Mouse (Mus musculus): Measurements from ENCODE around the gene Gripap1. TPM values are rescaled to one million over a fixed set of nuclear protein-coding genes. Genes with fewer than 3 reads are reported as not detected.
"Not testable (repeated sequence)": the region's sequence is repeated elsewhere in the genome, so short reads cannot be mapped to it uniquely, and the experiment has no call there.

Gene Gripap1
- polyA plus RNA-seq (2014; fragmentation: Nextera tagmentation; extraction: Ambion mirVana) = 35.7 and 41.8 TPM in 2 replicates

GRCm38 (mm10) chrX:7789542-7790136 is at the start of gene Gripap1:
Gene Gripap1, plus strand, starts transcription at chrX:7789765.
- H3K4me1 ChIP-seq (ENCODE audit: control insufficient read depth, insufficient read depth, low read length) = no peaks in the 10 kb centered on the region
- H3K9me3 ChIP-seq (ENCODE audit: control insufficient read depth, low read depth, low read length) = no peaks in the 10 kb centered on the region
- H3K4me2 ChIP-seq (replicated peaks; ENCODE audit: low read depth, low read length) = peak within 1 kb of the TSS; percentile 59
- no peak within 1 kb of the TSS for H3K27ac ChIP-seq (ENCODE audit: low read length)
- peak within 1 kb of the TSS; percentile 52 for H3K4me3 ChIP-seq (ENCODE audit: low read depth, low read length)
- H3K9ac ChIP-seq (replicated peaks; ENCODE audit: low read depth, low read length) = peak within 1 kb of the TSS; percentile 46; the same call in 1 of the 2 replicates
- H3K36me3 ChIP-seq (ENCODE audit: control insufficient read depth, insufficient read depth, low read length) = no peaks in the 10 kb centered on the region; the same call in 1 of the 2 replicates
- 16% methylated on average over 24 of the region's 24 CpGs for WGBS
- ATAC-seq (ENCODE audit: insufficient number of reproducible peaks, insufficient read depth, low FRiP score, low read depth) = peak; percentile 86; the same call in 1 of the 2 replicates
- no peaks in the 10 kb centered on the region for H3K27me3 ChIP-seq (ENCODE audit: control insufficient read depth, insufficient read depth, low read length)

- no peak overlapping the region for H3K9ac ChIP-seq (replicated peaks; ENCODE audit: low read depth, low read length)
- ATAC-seq (ENCODE audit: insufficient number of reproducible peaks, insufficient read depth, low FRiP score, low read depth) = 0 out of 2 replicates have a peak, but pooled peaks have one; percentile 26
Observed at GRCm38 (mm10) chrX:7740082-7740819, 49.3 kb upstream of the Gripap1 start.

GRCm38 (mm10) chrX:7741103-7741502 is 48.5 kb upstream of the Gripap1 start:
- no peaks in the 10 kb centered on the region for H3K27me3 ChIP-seq (ENCODE audit: control insufficient read depth, insufficient read depth, low read length)
- no peak overlapping the region for H3K9ac ChIP-seq (replicated peaks; ENCODE audit: low read depth, low read length)
- no peaks in the 10 kb centered on the region for H3K4me1 ChIP-seq (ENCODE audit: control insufficient read depth, insufficient read depth, low read length)
- ATAC-seq (ENCODE audit: insufficient number of reproducible peaks, insufficient read depth, low FRiP score, low read depth) = no peak
- H3K36me3 ChIP-seq (ENCODE audit: control insufficient read depth, insufficient read depth, low read length) = no peaks in the 10 kb centered on the region
- 65% methylated on average over 5 of the region's 5 CpGs for WGBS
- H3K27ac ChIP-seq (ENCODE audit: low read length) = peak overlapping the region; percentile 48; the same call in 1 of the 2 replicates
- H3K4me2 ChIP-seq (replicated peaks; ENCODE audit: low read depth, low read length) = 0 out of 2 replicates have a peak overlapping the region, but pooled peaks have one; percentile 10
- 0 out of 2 replicates have a peak overlapping the region, but pooled peaks have one; percentile 5 for H3K4me3 ChIP-seq (ENCODE audit: low read depth, low read length)
- H3K9me3 ChIP-seq (ENCODE audit: control insufficient read depth, low read depth, low read length) = no peaks in the 10 kb centered on the region

More at GRCm38 (mm10) chrX:7740082-7740819, 49.3 kb upstream of the Gripap1 start:
- Histone ChIP-seq H3K4me3 (ENCODE audit: low read depth, low read length) (peak overlapping the region; percentile 5; the same call in 1 of the 2 replicates), H3K4me1 (ENCODE audit: control insufficient read depth, insufficient read depth, low read length) (no peaks in the 10 kb centered on the region), H3K4me2 (replicated peaks; ENCODE audit: low read depth, low read length) (0 out of 2 replicates have a peak overlapping the region, but pooled peaks have one; percentile 18), H3K36me3 (ENCODE audit: control insufficient read depth, insufficient read depth, low read length) (no peaks in the 10 kb centered on the region), H3K27ac (ENCODE audit: low read length) (peak overlapping the region; percentile 48; the same call in 1 of the 2 replicates), H3K27me3 (ENCODE audit: control insufficient read depth, insufficient read depth, low read length) (no peaks in the 10 kb centered on the region), H3K9me3 (ENCODE audit: control insufficient read depth, low read depth, low read length) (no peaks in the 10 kb centered on the region)
- 49% methylated on average over 10 of the region's 10 CpGs for WGBS

- 51% methylated on average over 5 of the region's 5 CpGs for WGBS
- Histone ChIP-seq H3K4me2 (replicated peaks; ENCODE audit: low read depth, low read length) (no peak overlapping the region), H3K27me3 (ENCODE audit: control insufficient read depth, insufficient read depth, low read length) (no peaks in the 10 kb centered on the region), H3K27ac (ENCODE audit: low read length) (no peak overlapping the region), H3K9ac (replicated peaks; ENCODE audit: low read depth, low read length) (no peak overlapping the region), H3K9me3 (ENCODE audit: control insufficient read depth, low read depth, low read length) (no peaks in the 10 kb centered on the region), H3K4me3 (ENCODE audit: low read depth, low read length) (no peak overlapping the region), H3K36me3 (ENCODE audit: control insufficient read depth, insufficient read depth, low read length) (no peaks in the 10 kb centered on the region), H3K4me1 (ENCODE audit: control insufficient read depth, insufficient read depth, low read length) (no peaks in the 10 kb centered on the region)
- ATAC-seq (ENCODE audit: insufficient number of reproducible peaks, insufficient read depth, low FRiP score, low read depth) = no peak
Observed at GRCm38 (mm10) chrX:7743470-7743869, 46.1 kb upstream of the Gripap1 start.

- no peaks in the 10 kb centered on the region for H3K4me1 ChIP-seq (ENCODE audit: control insufficient read depth, insufficient read depth, low read length)
- no peaks in the 10 kb centered on the region for H3K9me3 ChIP-seq (ENCODE audit: control insufficient read depth, low read depth, low read length)
- no peak overlapping the region for H3K9ac ChIP-seq (replicated peaks; ENCODE audit: low read depth, low read length)
- no peak overlapping the region for H3K4me3 ChIP-seq (ENCODE audit: low read depth, low read length)
- no peaks in the 10 kb centered on the region for H3K36me3 ChIP-seq (ENCODE audit: control insufficient read depth, insufficient read depth, low read length)
- no peak overlapping the region for H3K27ac ChIP-seq (ENCODE audit: low read length)
- no peaks in the 10 kb centered on the region for H3K27me3 ChIP-seq (ENCODE audit: control insufficient read depth, insufficient read depth, low read length)
- 29% methylated on average over 1 of the region's 1 CpGs for WGBS
- no peak for ATAC-seq (ENCODE audit: insufficient number of reproducible peaks, insufficient read depth, low FRiP score, low read depth)
- no peak overlapping the region for H3K4me2 ChIP-seq (replicated peaks; ENCODE audit: low read depth, low read length)
Observed at GRCm38 (mm10) chrX:7744940-7745339, 44.6 kb upstream of the Gripap1 start.

GRCm38 (mm10) chrX:7745429-7745828 is 44.1 kb upstream of the Gripap1 start:
- Histone ChIP-seq H3K9me3 (ENCODE audit: control insufficient read depth, low read depth, low read length) (no peaks in the 10 kb centered on the region), H3K36me3 (ENCODE audit: control insufficient read depth, insufficient read depth, low read length) (no peaks in the 10 kb centered on the region), H3K4me2 (replicated peaks; ENCODE audit: low read depth, low read length) (no peak overlapping the region), H3K27me3 (ENCODE audit: control insufficient read depth, insufficient read depth, low read length) (no peaks in the 10 kb centered on the region), H3K9ac (replicated peaks; ENCODE audit: low read depth, low read length) (no peak overlapping the region), H3K4me3 (ENCODE audit: low read depth, low read length) (no peak overlapping the region), H3K27ac (ENCODE audit: low read length) (no peak overlapping the region), H3K4me1 (ENCODE audit: control insufficient read depth, insufficient read depth, low read length) (no peaks in the 10 kb centered on the region)
- WGBS = 86% methylated on average over 8 of the region's 8 CpGs
- no peak for ATAC-seq (ENCODE audit: insufficient number of reproducible peaks, insufficient read depth, low FRiP score, low read depth)

- Histone ChIP-seq H3K9me3 (ENCODE audit: control insufficient read depth, low read depth, low read length) (no peaks in the 10 kb centered on the region), H3K4me3 (ENCODE audit: low read depth, low read length) (peak within 1 kb of the TSS; percentile 54)
- WGBS = 14% methylated on average over 56 of the region's 56 CpGs
Observed at GRCm38 (mm10) chrX:7750432-7751116, 39.0 kb upstream of the Gripap1 start, which contains the start of gene Ccdc120. Gene Ccdc120, minus strand, starts transcription at chrX:7750905.

GRCm38 (mm10) chrX:7753627-7754026 is 35.9 kb upstream of the Gripap1 start:
- not testable (repeated sequence) for H3K36me3 ChIP-seq (ENCODE audit: control insufficient read depth, insufficient read depth, low read length); H3K4me1 ChIP-seq (ENCODE audit: control insufficient read depth, insufficient read depth, low read length); H3K9me3 ChIP-seq (ENCODE audit: control insufficient read depth, low read depth, low read length); H3K27ac ChIP-seq (ENCODE audit: low read length); H3K4me2 ChIP-seq (replicated peaks; ENCODE audit: low read depth, low read length); H3K9ac ChIP-seq (replicated peaks; ENCODE audit: low read depth, low read length); H3K27me3 ChIP-seq (ENCODE audit: control insufficient read depth, insufficient read depth, low read length); ATAC-seq (ENCODE audit: insufficient number of reproducible peaks, insufficient read depth, low FRiP score, low read depth); H3K4me3 ChIP-seq (ENCODE audit: low read depth, low read length)
- 19% methylated on average over 3 of the region's 3 CpGs for WGBS

More at GRCm38 (mm10) chrX:7750432-7751116, 39.0 kb upstream of the Gripap1 start, which contains the start of gene Ccdc120:
- no peaks in the 10 kb centered on the region for H3K36me3 ChIP-seq (ENCODE audit: control insufficient read depth, insufficient read depth, low read length)
- H3K4me2 ChIP-seq (replicated peaks; ENCODE audit: low read depth, low read length) = peak within 1 kb of the TSS; percentile 47
- H3K4me1 ChIP-seq (ENCODE audit: control insufficient read depth, insufficient read depth, low read length) = no peaks in the 10 kb centered on the region
- peak within 1 kb of the TSS; percentile 46 for H3K9ac ChIP-seq (replicated peaks; ENCODE audit: low read depth, low read length)
- H3K27me3 ChIP-seq (ENCODE audit: control insufficient read depth, insufficient read depth, low read length) = no peaks in the 10 kb centered on the region
- ATAC-seq (ENCODE audit: insufficient number of reproducible peaks, insufficient read depth, low FRiP score, low read depth) = peak; percentile 78; the same call in 1 of the 2 replicates
- no peak within 1 kb of the TSS for H3K27ac ChIP-seq (ENCODE audit: low read length)
